Mouse (Mus musculus) intestine, postnatal 0 days (tissue): ENCODE measurements around the gene Nmnat3. TPM values are rescaled to one million over a fixed set of nuclear protein-coding genes. Genes with fewer than 3 reads are reported as not detected.

Experiments used
- ATAC-seq: fragments of 200-750 bp; cut with Nextera tagmentation; 2 replicates; pipeline ENCODE4 v1.8.0; 2017; ENCODE audit warnings: mild to moderate bottlenecking, moderate TSS enrichment, moderate library complexity
- H3K27ac ChIP-seq: fragments of 300-500 bp; sonication (generic); 2 replicates; pipeline ENCODE4 v1.5.1; 2014; ENCODE audit warnings: mild to moderate bottlenecking, low read depth, low read length, moderate library complexity
- H3K27me3 ChIP-seq: fragments of 300-500 bp; sonication (generic); replicated peaks from 2 replicates; pipeline ENCODE4 v1.6.1; 2014; ENCODE audit warnings: low read length, mixed read lengths; ENCODE audit not compliant: control insufficient read depth, insufficient read depth
- H3K36me3 ChIP-seq: fragments of 300-500 bp; sonication (generic); 2 replicates; pipeline ENCODE4 v1.6.1; 2014; ENCODE audit warnings: mild to moderate bottlenecking, moderate library complexity; ENCODE audit not compliant: control insufficient read depth, insufficient read depth
- H3K4me1 ChIP-seq: fragments of 300-500 bp; sonication (generic); replicated peaks from 2 replicates; pipeline ENCODE4 v1.6.1; 2014; ENCODE audit warnings: antibody characterized with exemption, low read length, mixed read lengths; ENCODE audit not compliant: control insufficient read depth, insufficient read depth
- H3K4me2 ChIP-seq: fragments of 300-500 bp; sonication (generic); replicated peaks from 2 replicates; pipeline ENCODE4 v1.6.1; 2014; ENCODE audit warnings: low read depth, mild to moderate bottlenecking, moderate library complexity
- H3K4me3 ChIP-seq: fragments of 300-500 bp; sonication (generic); 2 replicates; pipeline ENCODE4 v1.5.1; 2014; ENCODE audit warnings: low read depth, low read length
- H3K9ac ChIP-seq: fragments of 300-500 bp; sonication (generic); 2 replicates; pipeline ENCODE4 v1.6.1; 2014; ENCODE audit warnings: mild to moderate bottlenecking, low read depth, low read length
- H3K9me3 ChIP-seq: fragments of 300-500 bp; sonication (generic); 2 replicates; pipeline ENCODE4 v1.6.1; 2016; ENCODE audit warnings: mixed run types; ENCODE audit not compliant: control insufficient read depth
- CTCF ChIP-seq: sonication (generic); IDR thresholded peaks from 2 replicates; pipeline ENCODE4 v1.5.1; 2016; ENCODE audit warnings: low read depth, mild to moderate bottlenecking, control low read depth, antibody characterized with exemption, moderate library complexity
- WGBS: fragments of 180-500 bp; shearing (Covaris S2); extraction: QIAGEN DNeasy Blood & Tissue Kit; methylation state at CpG from one replicate; pipeline ENCODE4 v1.1.7; 2014; 5-methylcytosine and 5-hydroxymethylcytosine counted together
- polyA plus RNA-seq: library from polyadenylated mRNA; unstranded; fragments of >200 nt; fragmentation: Nextera tagmentation; extraction: Ambion mirVana; gene quantifications from 2 replicates; pipeline ENCODE4 v1.2.1, GENCODE M21; 2015

Gene Nmnat3
- polyA plus RNA-seq, 1 experiment from 2014 or later = 17.3 TPM

DNA sequence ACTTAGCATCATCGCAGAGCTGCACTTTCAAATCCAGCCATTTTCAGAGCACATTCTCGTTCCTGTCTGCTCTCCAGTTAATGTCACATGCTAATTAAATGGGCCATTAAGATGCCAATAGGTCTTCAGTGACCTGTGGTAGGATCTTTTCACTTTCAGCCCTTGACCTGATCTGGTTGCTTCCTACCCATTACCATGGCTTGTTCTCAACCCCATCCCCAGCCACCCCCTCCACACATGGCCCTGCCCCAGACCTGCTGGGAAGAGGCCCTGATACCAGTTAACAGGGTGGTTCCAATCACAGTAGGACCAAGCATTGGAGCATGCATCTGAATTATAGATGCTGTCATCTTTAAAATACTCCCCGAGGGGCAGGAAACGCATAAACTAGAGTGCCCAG is 30.7 kb downstream of the Nmnat3 start:
- 81% methylated on average over 4 of the region's 4 CpGs for WGBS
- H3K4me2 ChIP-seq = no peak overlapping the region
- no peaks in the 10 kb centered on the region for H3K9me3 ChIP-seq
- ATAC-seq = no peak
- no peak overlapping the region for H3K9ac ChIP-seq
- no peaks in the 10 kb centered on the region for H3K36me3 ChIP-seq
- no peaks in the 10 kb centered on the region for H3K27me3 ChIP-seq
- no peak for TF ChIP-seq CTCF
- no peak overlapping the region for H3K4me3 ChIP-seq
- 0 out of 2 replicates have a peak, but pooled peaks cover 4% of the 10 kb centered on the region for H3K4me1 ChIP-seq
- no peak overlapping the region for H3K27ac ChIP-seq

- Histone ChIP-seq H3K36me3 (no peaks in the 10 kb centered on the region), H3K9me3 (no peaks in the 10 kb centered on the region), H3K4me3 (no peak overlapping the region), H3K9ac (no peak overlapping the region), H3K27ac (no peak overlapping the region), H3K4me2 (no peak overlapping the region), H3K4me1 (0 out of 2 replicates have a peak, but pooled peaks cover 4% of the 10 kb centered on the region), H3K27me3 (no peaks in the 10 kb centered on the region)
- ATAC-seq = no peak
- no peak for TF ChIP-seq CTCF
- WGBS = 35% methylated on average over 3 of the region's 3 CpGs
Observed at GRCm38 (mm10) chr9:98318875-98319274, 31.6 kb downstream of the Nmnat3 start.

GRCm38 (mm10) chr9:98320785-98321184 is 33.5 kb downstream of the Nmnat3 start:
- H3K27ac ChIP-seq = no peak overlapping the region
- H3K36me3 ChIP-seq = no peaks in the 10 kb centered on the region
- H3K4me3 ChIP-seq = no peak overlapping the region
- no peak overlapping the region for H3K4me2 ChIP-seq
- H3K9ac ChIP-seq = no peak overlapping the region
- TF ChIP-seq CTCF = no peak
- no peak for ATAC-seq
- 90% methylated on average over 3 of the region's 3 CpGs for WGBS
- H3K9me3 ChIP-seq = no peaks in the 10 kb centered on the region
- H3K4me1 ChIP-seq = 0 out of 2 replicates have a peak, but pooled peaks cover 4% of the 10 kb centered on the region
- H3K27me3 ChIP-seq = no peaks in the 10 kb centered on the region

- H3K4me2 ChIP-seq = no peak overlapping the region
- H3K9me3 ChIP-seq = no peaks in the 10 kb centered on the region
- ATAC-seq = no peak
- no peaks in the 10 kb centered on the region for H3K4me1 ChIP-seq
- 85% methylated on average over 1 of the region's 1 CpGs for WGBS
- H3K36me3 ChIP-seq = no peaks in the 10 kb centered on the region; the same call in 1 of the 2 replicates
- no peak overlapping the region for H3K27ac ChIP-seq
- TF ChIP-seq CTCF = no peak
- no peak overlapping the region for H3K4me3 ChIP-seq
- no peaks in the 10 kb centered on the region for H3K27me3 ChIP-seq
- no peak overlapping the region for H3K9ac ChIP-seq
Observed at GRCm38 (mm10) chr9:98326088-98326487, 38.9 kb downstream of the Nmnat3 start.

- no peak overlapping the region for H3K4me2 ChIP-seq
- H3K27ac ChIP-seq = no peak overlapping the region
- H3K9ac ChIP-seq = no peak overlapping the region
- TF ChIP-seq CTCF = no peak
- H3K27me3 ChIP-seq = no peaks in the 10 kb centered on the region
- H3K4me1 ChIP-seq = no peaks in the 10 kb centered on the region
- ATAC-seq = no peak
- 92% methylated on average over 10 of the region's 10 CpGs for WGBS
- H3K4me3 ChIP-seq = no peak overlapping the region
- no peaks in the 10 kb centered on the region for H3K9me3 ChIP-seq
- no peaks in the 10 kb centered on the region; the same call in 1 of the 2 replicates for H3K36me3 ChIP-seq
Observed at GRCm38 (mm10) chr9:98328415-98329176, 41.4 kb downstream of the Nmnat3 start.

GRCm38 (mm10) chr9:98329274-98330105 is 42.3 kb downstream of the Nmnat3 start:
- H3K27me3 ChIP-seq = no peaks in the 10 kb centered on the region
- H3K4me1 ChIP-seq = no peaks in the 10 kb centered on the region
- ATAC-seq = no peak
- no peaks in the 10 kb centered on the region; the same call in 1 of the 2 replicates for H3K36me3 ChIP-seq
- no peak overlapping the region for H3K27ac ChIP-seq
- no peak overlapping the region for H3K9ac ChIP-seq
- H3K9me3 ChIP-seq = no peaks in the 10 kb centered on the region
- WGBS = 50% methylated on average over 20 of the region's 20 CpGs
- no peak for TF ChIP-seq CTCF
- H3K4me3 ChIP-seq = no peak overlapping the region
- no peak overlapping the region for H3K4me2 ChIP-seq
